Mouse (Mus musculus): ENCODE data around the gene Gm5934.
"Not testable (repeated sequence)": the region's sequence is repeated elsewhere in the genome, so short reads cannot be mapped to it uniquely, and the experiment has no call there.

The Gm5934 gene

DNA sequence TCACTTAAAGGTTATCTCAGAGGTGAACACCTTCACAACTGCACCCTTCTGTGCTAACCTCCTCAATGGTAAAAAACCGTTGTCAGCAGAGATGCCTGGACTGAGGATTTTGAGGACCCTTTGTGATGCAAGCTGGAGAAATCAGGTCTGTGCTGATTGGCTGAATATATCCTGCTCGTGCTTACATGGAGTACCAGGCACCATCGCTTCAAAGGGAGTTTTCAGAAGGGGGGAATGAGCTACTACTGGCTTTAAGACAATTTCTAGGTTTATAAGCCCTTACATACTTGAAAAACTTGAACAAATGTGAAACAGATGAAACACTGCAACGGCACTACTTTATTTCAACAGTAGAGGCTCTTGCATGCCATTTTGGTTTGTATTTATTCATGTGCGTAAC is at the start of gene Gm5934:
Gm5934 (minus strand) TSS at position 101 of the 400 bp plus-strand sequence.
- not testable (repeated sequence) for DNase-seq (ENCODE audit: low spot score)
